Mouse (Mus musculus) olfactory bulb, adult 2 months (tissue): Measurements from ENCODE around the gene G0s2. TPM values are rescaled to one million over a fixed set of nuclear protein-coding genes. Genes with fewer than 3 reads are reported as not detected.

ENCODE experiments used
- H3K27ac ChIP-seq: fragments of 200-500 bp; 2 replicates; pipeline ENCODE4 v1.5.1; 2012; ENCODE audit warnings: low read depth, low read length; ENCODE audit not compliant: insufficient read depth
- H3K4me1 ChIP-seq: fragments of 200-500 bp; 2 replicates; pipeline ENCODE4 v1.6.1; 2012; ENCODE audit warnings: low read length; ENCODE audit not compliant: control insufficient read depth, insufficient read depth
- H3K4me3 ChIP-seq: fragments of 200-500 bp; 2 replicates; pipeline ENCODE4 v1.5.1; 2012; ENCODE audit warnings: mild to moderate bottlenecking, low read depth, low read length, moderate library complexity; ENCODE audit not compliant: insufficient read depth
- CTCF ChIP-seq: fragments of 200-500 bp; IDR thresholded peaks from 2 replicates; pipeline ENCODE4 v1.5.1; 2012; ENCODE audit warnings: low read depth, mild to moderate bottlenecking, low read length, moderate library complexity; ENCODE audit not compliant: insufficient read depth
- POLR2A ChIP-seq: fragments of 200-500 bp; IDR thresholded peaks from 2 replicates; pipeline ENCODE4 v1.6.1; 2012; ENCODE audit warnings: mild to moderate bottlenecking, low read depth, low read length, moderate library complexity; ENCODE audit not compliant: insufficient read depth
- WGBS: fragments of 180-500 bp; shearing (Covaris S2); methylation state at CpG from one replicate; pipeline ENCODE4 v1.1.7; 2018; 5-methylcytosine and 5-hydroxymethylcytosine counted together
- polyA plus RNA-seq: library from polyadenylated mRNA; stranded (reverse); fragments of >200 nt; gene quantifications from 2 replicates; pipeline ENCODE4 v1.2.4, GENCODE M21; 2012; ENCODE audit warnings: low replicate concordance; ENCODE audit not compliant: missing spikeins, insufficient read depth, insufficient read length

The G0s2 gene
- polyA plus RNA-seq, 1 experiment = not detected

DNA sequence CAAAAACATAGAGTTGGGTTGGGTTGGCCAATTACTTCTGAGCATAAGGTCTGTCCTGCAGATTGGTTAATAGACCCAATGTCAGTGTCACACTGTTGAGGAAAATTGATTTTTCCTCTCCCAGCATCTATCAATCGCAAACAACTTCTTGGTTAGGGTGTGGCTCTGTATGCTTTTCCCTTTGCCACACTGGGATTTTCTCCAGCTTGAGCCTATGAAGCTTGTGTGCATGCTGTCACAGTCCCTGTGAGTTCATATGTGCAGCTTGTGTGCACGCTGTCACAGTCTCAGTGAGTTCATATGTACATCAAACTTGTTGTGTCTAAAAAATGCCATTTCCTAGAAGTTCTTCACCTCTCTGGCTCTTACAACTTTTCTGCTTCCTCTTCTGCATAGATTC is 33.8 kb upstream of the G0s2 start:
- Histone ChIP-seq H3K27ac (no peak overlapping the region), H3K4me3 (no peak overlapping the region), H3K4me1 (no peaks in the 10 kb centered on the region)
- TF ChIP-seq POLR2A = no peak
- no peak for TF ChIP-seq CTCF
- WGBS = 99% methylated on average over 2 of the region's 2 CpGs

DNA sequence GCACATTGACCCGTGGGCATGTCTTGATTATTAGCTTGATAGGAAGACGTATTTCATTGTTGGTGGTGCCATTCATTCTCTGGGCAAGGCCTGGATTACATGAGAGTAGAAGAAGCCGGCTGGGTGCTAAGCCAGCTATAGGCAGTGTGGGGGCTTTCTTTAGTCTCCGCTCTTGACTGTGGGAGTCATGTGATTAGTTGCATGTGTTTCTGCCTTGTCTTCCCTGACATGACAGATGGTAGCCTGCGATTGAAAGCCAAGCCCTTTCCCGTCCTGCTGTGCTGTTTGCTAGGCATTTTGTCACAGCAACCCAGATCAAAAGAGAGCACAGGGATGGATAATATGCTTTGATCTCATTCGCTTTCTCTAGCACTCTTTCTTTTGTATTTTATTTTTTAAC is 32.4 kb upstream of the G0s2 start:
- Histone ChIP-seq H3K4me3 (no peak overlapping the region), H3K4me1 (no peaks in the 10 kb centered on the region), H3K27ac (no peak overlapping the region)
- WGBS = 60% methylated on average over 7 of the region's 7 CpGs
- TF ChIP-seq POLR2A (no peak), CTCF (no peak)

DNA sequence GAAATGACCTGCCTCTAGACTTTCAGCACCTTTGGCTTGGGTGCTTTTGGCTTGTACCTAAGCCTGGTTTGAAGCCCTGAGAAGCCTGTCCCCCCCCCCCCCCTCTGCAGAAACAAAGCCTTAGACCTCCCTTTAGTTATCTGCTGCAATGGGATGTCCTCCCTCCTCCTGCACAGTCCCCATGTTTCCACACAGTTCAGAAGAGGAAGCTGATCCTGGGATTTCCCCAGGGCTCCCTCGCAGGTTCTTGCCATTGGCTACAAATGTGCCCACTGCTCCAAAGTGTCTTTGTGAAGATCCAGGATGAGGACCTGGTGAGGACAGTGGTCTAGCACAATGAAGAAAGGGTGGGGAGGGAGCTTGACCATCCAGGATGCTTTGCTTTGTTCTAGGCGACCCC is 30.1 kb upstream of the G0s2 start:
- Histone ChIP-seq H3K4me3 (no peak overlapping the region), H3K4me1 (peaks cover 4% of the 10 kb centered on the region; the same call in 1 of the 2 replicates), H3K27ac (no peak overlapping the region)
- TF ChIP-seq CTCF (no peak), POLR2A (no peak)
- 70% methylated on average over 2 of the region's 2 CpGs for WGBS

DNA sequence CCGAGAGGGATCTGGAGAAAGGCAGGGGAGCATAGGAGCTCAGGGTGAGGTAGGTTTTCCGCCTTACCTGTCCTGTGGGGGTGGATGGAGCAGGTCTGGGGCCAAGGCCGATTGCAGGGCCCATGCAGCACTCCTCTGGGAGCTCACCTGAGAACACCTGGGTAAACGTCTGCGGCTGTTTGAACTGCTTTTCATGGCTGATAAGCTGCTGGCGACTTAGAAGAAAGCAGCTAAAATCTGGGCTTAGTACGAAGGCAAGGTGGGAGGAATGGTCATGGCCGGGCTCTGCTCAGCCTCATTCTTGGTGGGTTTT is 29.0 kb upstream of the G0s2 start:
- TF ChIP-seq CTCF (no peak), POLR2A (no peak)
- 84% methylated on average over 8 of the region's 8 CpGs for WGBS
- Histone ChIP-seq H3K4me3 (no peak overlapping the region), H3K4me1 (peaks cover 4% of the 10 kb centered on the region; the same call in 1 of the 2 replicates), H3K27ac (no peak overlapping the region)

DNA sequence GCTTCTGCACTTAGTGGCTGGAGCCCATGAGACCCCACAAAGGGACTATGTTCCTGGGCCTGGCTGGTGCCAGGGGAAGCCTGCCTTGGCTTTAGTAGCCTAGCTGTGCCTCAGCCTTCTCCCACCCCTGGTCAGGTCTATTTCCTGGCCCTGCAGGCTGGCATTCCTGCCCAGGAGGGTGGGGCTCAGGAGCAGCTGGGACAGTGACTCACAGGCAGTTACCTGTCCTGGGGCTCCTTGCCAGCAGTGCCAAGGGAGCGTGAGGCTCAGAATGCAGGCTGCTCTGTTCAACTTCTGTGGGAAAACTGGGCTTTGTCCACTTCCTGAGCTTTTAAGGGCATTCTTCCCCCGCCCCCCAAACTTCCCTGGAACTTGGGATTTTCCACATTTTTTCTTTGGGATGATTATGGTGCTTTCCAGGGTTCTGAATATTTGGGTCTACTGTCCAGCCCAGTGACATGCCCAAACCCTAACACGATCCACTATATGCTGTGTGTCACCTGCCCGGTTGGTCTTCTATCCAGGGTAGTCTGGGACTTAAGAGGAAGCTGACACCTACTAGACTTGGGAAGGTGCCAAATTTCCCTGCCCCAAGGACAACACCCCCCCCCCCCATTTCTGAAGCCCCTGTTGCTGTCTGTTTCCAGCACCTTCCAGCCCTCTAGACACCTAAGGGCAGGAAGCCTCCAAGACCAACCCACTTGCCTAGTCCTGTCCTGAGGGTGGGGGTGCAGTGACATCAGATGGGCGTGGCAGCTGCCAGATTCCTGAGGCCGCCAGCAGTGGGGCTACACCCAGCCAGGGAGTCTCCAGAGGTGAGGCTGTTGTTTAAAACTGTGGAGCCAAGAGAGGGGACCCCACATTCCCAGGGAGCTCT is 28.4 kb upstream of the G0s2 start:
- no peak for TF ChIP-seq POLR2A
- no peak for TF ChIP-seq CTCF
- H3K27ac ChIP-seq = no peak overlapping the region
- 83% methylated on average over 6 of the region's 6 CpGs for WGBS

DNA sequence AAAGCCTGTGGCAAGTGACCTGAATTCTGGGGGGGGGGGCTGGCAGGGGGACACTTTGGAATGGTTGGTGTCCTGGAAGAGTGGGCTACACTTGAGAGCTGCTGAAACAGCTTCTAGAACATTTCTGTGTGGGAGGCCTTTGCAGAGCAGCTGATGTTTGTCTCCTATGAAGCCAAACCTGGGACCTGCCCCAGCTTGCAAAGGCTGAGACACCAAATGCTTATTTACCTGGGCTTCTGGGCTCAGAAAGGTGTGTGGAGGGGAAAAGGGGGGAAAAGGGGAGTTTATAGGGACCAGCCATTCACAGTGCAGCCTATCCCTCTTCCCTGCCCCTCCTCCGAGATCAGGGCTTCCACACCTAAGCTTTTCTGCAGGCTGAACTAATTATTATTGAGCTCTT is 27.0 kb upstream of the G0s2 start:
- no peak for TF ChIP-seq CTCF
- TF ChIP-seq POLR2A = no peak
- Histone ChIP-seq H3K27ac (no peak overlapping the region), H3K4me3 (no peak overlapping the region), H3K4me1 (peaks cover 8% of the 10 kb centered on the region)
- 70% methylated on average over 1 of the region's 1 CpGs for WGBS

More for the DNA sequence above, 28.4 kb upstream of the G0s2 start:
- Histone ChIP-seq H3K4me3 (no peak overlapping the region), H3K4me1 (peaks cover 5% of the 10 kb centered on the region; the same call in 1 of the 2 replicates)

DNA sequence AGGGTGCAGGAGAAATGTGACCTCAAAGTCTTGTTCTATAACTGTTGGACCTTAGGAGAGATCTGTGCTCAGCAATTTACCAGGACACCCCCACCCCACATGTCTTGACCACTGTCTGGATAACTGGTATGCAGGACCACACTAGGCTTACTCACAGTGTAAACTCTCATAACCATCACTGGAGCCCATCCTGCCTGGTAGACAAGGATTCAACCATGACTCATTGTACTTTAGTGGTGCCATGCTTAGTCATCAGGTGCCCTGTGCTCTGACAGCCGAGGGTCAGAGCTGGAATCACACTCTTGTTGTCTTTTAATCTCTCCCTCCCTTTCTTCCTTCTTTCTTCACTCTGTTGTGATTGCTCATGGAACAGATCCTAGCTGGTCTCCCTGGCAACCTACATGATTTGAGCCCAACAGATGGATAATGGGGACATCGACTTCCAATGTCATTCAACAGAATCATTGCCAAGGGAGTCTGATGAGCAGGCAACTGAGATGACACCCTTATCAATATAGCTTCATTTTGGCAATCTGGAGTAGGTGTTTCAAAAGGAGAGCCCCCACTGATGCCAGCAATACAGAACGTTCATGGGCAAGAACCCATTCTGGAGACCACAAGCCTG is 25.2 kb upstream of the G0s2 start:
- TF ChIP-seq POLR2A = no peak
- TF ChIP-seq CTCF = no peak
- H3K4me1 ChIP-seq = peaks cover 8% of the 10 kb centered on the region
- no peak overlapping the region for H3K27ac ChIP-seq
- H3K4me3 ChIP-seq = no peak overlapping the region
- WGBS = 51% methylated on average over 3 of the region's 3 CpGs

DNA sequence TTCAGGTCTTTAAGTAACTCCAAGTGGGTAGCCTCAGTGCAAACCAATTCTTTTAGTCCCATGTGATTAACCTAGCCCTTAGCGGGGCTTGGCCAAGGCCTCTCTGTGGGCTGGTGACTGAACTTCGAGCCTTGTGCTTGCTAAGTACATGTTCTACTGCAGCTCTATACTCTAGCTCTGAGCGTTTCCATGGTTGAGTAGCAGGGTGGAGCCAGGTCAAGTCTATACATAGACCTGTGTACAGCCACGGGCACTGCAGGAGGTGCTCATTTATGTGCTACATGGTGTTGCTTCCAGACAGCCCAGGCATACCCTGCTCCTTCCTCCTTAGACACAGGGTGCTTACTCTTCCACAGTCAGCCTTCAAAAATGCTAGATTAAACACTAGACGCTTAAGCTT is 22.9 kb upstream of the G0s2 start:
- WGBS = 81% methylated on average over 5 of the region's 5 CpGs
- H3K4me3 ChIP-seq = no peak overlapping the region
- H3K27ac ChIP-seq = no peak overlapping the region
- TF ChIP-seq POLR2A (no peak), CTCF (no peak)
- H3K4me1 ChIP-seq = peaks cover 8% of the 10 kb centered on the region

DNA sequence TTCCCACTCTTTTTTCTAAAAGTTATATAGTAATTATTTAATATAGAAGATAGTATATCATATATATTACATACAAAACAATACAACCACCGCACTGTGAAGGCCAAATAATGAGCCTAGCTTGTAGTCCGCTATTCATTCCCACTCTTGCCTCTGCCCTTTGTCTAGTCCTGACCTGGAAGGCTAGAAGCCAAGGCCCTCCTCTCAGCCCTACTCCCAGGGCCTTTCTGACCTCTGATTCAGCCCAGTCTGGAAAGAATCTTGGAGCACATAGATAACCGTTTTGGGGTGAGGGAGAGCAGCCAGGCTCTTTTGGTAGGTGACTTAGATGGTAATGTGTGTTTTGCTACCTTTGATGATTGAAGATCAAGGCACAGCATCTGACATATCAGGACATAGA is 20.9 kb upstream of the G0s2 start:
- H3K27ac ChIP-seq = no peak overlapping the region
- 89% methylated on average over 3 of the region's 3 CpGs for WGBS
- TF ChIP-seq CTCF (no peak), POLR2A (no peak)
- peaks cover 5% of the 10 kb centered on the region for H3K4me1 ChIP-seq
- no peak overlapping the region for H3K4me3 ChIP-seq

DNA sequence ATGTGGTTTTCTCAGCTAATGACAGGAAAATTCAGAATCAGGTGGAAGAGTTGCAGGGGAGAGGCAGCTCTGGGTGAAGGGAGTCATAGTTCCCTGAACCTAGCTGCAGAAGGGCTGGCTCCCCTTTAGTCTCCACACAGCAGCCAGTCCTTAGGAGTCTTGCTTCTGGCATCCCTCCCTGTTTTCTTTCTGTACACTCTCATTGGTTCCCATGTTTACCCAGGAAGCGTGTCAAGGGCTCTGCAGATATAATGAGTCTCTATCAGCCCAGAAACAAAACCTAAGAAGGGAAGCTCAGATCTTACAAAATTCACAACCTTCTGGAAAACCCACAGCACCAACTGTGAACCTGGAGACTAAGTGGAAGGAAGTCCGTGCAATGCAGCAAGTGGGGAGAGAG is 20.0 kb upstream of the G0s2 start:
- no peak overlapping the region for H3K27ac ChIP-seq
- peaks cover 5% of the 10 kb centered on the region for H3K4me1 ChIP-seq
- 71% methylated on average over 2 of the region's 2 CpGs for WGBS
- H3K4me3 ChIP-seq = no peak overlapping the region
- no peak for TF ChIP-seq POLR2A
- no peak for TF ChIP-seq CTCF
